Mouse (Mus musculus) bone marrow, adult 2 months (tissue): Measurements from ENCODE around the gene Zfhx2.

Experiments used
- CTCF ChIP-seq: fragments of 200-500 bp; IDR thresholded peaks from 2 replicates; pipeline ENCODE4 v1.5.1; 2011; ENCODE audit warnings: low read length, control low read depth; ENCODE audit not compliant: control insufficient read depth, insufficient read depth
- POLR2A ChIP-seq: fragments of 200-500 bp; IDR thresholded peaks from 2 replicates; pipeline ENCODE4 v1.6.1; 2011; ENCODE audit warnings: low read depth, mild to moderate bottlenecking, control low read depth, low read length, borderline replicate concordance; ENCODE audit not compliant: control insufficient read depth

DNA sequence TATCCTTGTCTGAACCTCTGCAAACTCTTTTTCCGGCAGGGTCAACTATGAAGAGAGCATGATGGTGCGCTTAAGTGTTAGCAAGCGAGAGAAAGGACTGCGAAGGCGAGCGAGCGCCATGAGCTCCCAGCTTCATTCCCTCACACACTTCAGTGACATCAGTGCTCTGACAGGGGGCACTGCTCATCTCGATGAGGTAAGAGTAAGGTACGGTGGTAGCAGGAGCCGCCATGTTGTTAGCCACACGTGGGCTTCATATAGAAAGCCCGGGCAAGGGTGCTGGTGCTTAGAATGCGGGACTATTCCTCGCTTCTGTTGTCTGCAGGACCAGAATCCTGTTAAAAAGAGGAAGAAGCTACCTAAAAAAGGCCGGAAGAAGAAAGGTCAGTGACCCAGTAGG, 69.1 kb downstream of the Zfhx2 start:
- TF ChIP-seq CTCF (no peak), POLR2A (no peak)
